Mouse (Mus musculus): ENCODE measurements at regions not wholly inside any gene's neighbourhood (a gene's known extent, or its start where the extent isn't known, plus 50 kb on each side); places are given as distances from the start of the nearest gene placed in this dataset.

DNA sequence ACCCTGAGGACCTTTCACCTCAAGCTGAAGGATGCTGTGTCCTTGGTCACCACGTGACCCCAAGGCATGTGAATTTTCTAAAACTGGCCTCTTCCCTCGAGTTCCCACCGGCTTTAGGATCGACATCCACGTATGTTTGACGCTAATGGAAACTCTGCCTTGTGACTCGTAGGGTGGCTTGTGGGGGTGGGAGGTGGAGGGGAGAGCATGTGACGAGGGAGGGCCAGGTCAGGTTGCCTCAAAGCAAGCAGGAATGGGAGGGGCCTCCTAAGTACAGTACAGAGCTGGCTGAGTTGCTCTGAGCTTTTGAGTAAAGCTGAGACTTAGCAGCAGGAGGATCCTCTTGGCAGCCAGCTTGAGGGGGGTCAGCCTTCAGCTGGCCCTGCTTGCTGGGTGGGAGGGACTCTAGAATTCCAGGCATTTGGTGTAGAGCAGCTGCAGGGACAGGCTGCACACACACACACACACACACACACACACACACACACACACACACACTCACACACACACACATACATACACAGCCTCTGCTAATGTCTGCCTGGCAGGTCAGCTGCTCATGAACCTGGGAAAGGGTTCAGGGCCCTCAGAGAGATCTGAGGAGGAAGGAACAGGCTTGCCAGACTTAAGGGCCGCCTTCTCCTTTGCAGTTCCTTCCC is 78.5 kb downstream of the Sik1 start:
- DNase-seq (ENCODE audit: low read depth) = no peak

GRCm38 (mm10) chr17:31777751-31778150 is 77.9 kb downstream of the Sik1 start:
- DNase-seq (ENCODE audit: low read depth) = no peak

- DNase-seq (ENCODE audit: low read depth) = no peak
These were observed 76.1 kb downstream of the Sik1 start for GRCm38 (mm10) chr17:31779466-31779865.

- no peak for DNase-seq (ENCODE audit: low read depth)
These were observed 73.4 kb downstream of the Sik1 start for GRCm38 (mm10) chr17:31782251-31782650.

DNA sequence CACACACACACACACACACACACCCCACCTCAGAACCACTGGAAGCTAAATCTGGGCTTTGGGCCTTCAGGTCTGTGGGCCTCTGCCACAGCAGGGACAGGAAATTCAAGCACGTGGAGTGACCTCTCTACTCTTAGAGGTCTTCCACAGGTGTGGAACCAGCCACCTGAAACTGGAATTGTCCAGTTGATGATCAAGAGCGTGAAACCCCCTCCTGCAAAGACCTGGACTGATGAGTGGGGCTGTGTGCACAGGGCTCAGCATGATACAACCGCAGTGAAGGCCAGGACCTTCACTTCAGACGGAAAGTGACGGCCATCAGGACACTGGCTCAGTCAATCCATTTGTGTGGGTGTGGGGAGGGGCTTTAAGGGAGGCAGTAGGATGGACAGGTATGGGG is 72.5 kb downstream of the Sik1 start:
- DNase-seq (ENCODE audit: low read depth) = no peak

- DNase-seq (ENCODE audit: low read depth) = no peak
These were observed 67.3 kb downstream of the Sik1 start for GRCm38 (mm10) chr17:31788316-31788715.

GRCm38 (mm10) chr17:31789068-31789583 is 66.5 kb downstream of the Sik1 start:
- DNase-seq (ENCODE audit: low read depth) = no peak

DNA sequence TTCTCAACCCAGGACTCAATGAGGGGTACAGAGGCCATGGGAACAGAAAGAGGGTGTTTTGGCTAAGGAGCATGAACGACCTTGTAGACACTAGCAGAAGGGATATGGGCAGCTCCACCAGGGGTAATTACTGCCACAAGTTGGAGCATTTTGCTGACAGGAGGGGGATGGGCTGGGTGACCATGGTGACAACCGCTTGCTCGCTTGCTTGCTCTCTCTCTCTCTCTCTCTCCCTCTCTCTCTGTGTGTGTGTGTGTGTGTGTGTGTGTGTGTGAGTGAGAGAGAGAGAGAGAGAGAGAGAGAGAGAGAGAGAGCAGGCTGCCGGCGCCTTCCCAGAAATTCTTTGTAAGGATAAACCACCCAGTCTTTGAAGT is 65.7 kb downstream of the Sik1 start:
- no peak for DNase-seq (ENCODE audit: low read depth)

- peak; percentile 26 for DNase-seq (ENCODE audit: low read depth)
These were observed 65.1 kb downstream of the Sik1 start for GRCm38 (mm10) chr17:31790280-31791063.

DNA sequence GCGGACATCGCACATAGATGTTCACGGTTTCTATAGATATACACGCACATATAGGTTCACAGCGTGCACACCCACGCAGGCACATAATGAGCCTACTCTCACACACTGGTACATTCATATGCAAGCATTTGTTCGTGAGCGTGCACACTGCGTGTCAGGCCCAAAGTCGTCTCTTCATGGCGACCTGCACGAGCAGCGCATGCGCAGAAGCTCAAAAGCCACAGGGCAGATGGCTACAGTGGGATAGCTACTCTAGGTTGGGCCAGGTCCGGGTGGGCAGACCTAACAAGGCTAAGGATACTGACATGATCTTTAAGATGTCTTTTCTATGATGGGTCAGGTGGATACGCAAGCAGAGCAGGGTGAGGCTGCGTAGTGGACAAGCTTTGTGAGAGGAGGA is 63.9 kb downstream of the Sik1 start:
- DNase-seq (ENCODE audit: low read depth) = no peak

- no peak for DNase-seq (ENCODE audit: low read depth)
These were observed 62.6 kb downstream of the Sik1 start for GRCm38 (mm10) chr17:31793040-31793439.

- no peak for DNase-seq (ENCODE audit: low read depth)
These were observed 62.1 kb downstream of the Sik1 start for GRCm38 (mm10) chr17:31793521-31793920.

- no peak for DNase-seq (ENCODE audit: low read depth)
These were observed 61.6 kb downstream of the Sik1 start for GRCm38 (mm10) chr17:31793964-31794363.
